ENCODE assay signal across 22 mouse cellular contexts in genomic region chr6:46963693-46964092, GRCm38 (mm10).
"Had no signal": no experiment of that assay in that cellular context is flagged by ENCODE, and none has a peak within 500 bp of the region (broad histone marks: within the 10 kb centered on the region; RNA-seq: fewer than 3 reads in every experiment).

No protein-coding gene starts in this region.

- H3K4me2 ChIP-seq: heart, embryonic 13.5 days; heart, embryonic 15.5 days; hindbrain, embryonic 13.5 days; hindbrain, embryonic 15.5 days; limb, embryonic 13.5 days; limb, embryonic 15.5 days; liver, embryonic 12.5 days had no signal

- DNase-seq: gastrocnemius, postnatal 14 days; gastrocnemius, postnatal 36 days; heart, adult 18-20 months; heart, postnatal 14 days; heart, postnatal 36 days; kidney, adult 18-20 months; kidney, adult 8-10 months; kidney, postnatal 36 days; layer of hippocampus, adult 9-11 months; layer of hippocampus, postnatal 36 days; left cerebral cortex, postnatal 4 days had no signal

- H3K36me3 ChIP-seq: heart, embryonic 10.5 days; heart, embryonic 13.5 days; heart, embryonic 15.5 days; hindbrain, embryonic 13.5 days; hindbrain, embryonic 15.5 days; limb, embryonic 13.5 days; limb, embryonic 15.5 days; liver, embryonic 12.5 days had no signal

- H3K9ac ChIP-seq: heart, embryonic 13.5 days; heart, embryonic 15.5 days; hindbrain, embryonic 13.5 days; hindbrain, embryonic 15.5 days; limb, embryonic 13.5 days; limb, embryonic 15.5 days; liver, embryonic 12.5 days; liver, embryonic 14.5 days had no signal

- H3K9me3 ChIP-seq: heart, embryonic 10.5 days; heart, embryonic 13.5 days; heart, embryonic 15.5 days; hindbrain, embryonic 13.5 days; hindbrain, embryonic 15.5 days; limb, embryonic 13.5 days; limb, embryonic 15.5 days; liver, embryonic 12.5 days had no signal

- ATAC-seq: hindbrain, postnatal 0 days; intestine, embryonic 16.5 days; liver, embryonic 12.5 days had no signal

- H3K4me3 ChIP-seq: heart, embryonic 10.5 days; heart, embryonic 13.5 days; heart, embryonic 15.5 days; hindbrain, embryonic 13.5 days; hindbrain, embryonic 15.5 days; limb, embryonic 13.5 days; limb, embryonic 15.5 days; liver, embryonic 12.5 days had no signal

- H3K27ac ChIP-seq: heart, embryonic 10.5 days; heart, embryonic 13.5 days; heart, embryonic 15.5 days; hindbrain, embryonic 13.5 days; hindbrain, embryonic 15.5 days; hindbrain, postnatal 0 days; limb, embryonic 13.5 days; limb, embryonic 15.5 days; liver, embryonic 12.5 days; liver, embryonic 14.5 days had no signal

- H3K4me1 ChIP-seq: heart, embryonic 10.5 days; heart, embryonic 13.5 days; heart, embryonic 15.5 days; hindbrain, embryonic 13.5 days; hindbrain, embryonic 15.5 days; limb, embryonic 13.5 days; limb, embryonic 15.5 days; liver, embryonic 12.5 days had no signal

- H3K27me3 ChIP-seq: heart, embryonic 13.5 days; heart, embryonic 15.5 days; hindbrain, embryonic 13.5 days; hindbrain, embryonic 15.5 days; limb, embryonic 15.5 days; liver, embryonic 12.5 days had no signal
